Mouse (Mus musculus) limb, embryonic 10.5 days (tissue): ENCODE data around the gene Hapln4. TPM values are rescaled to one million over a fixed set of nuclear protein-coding genes. Genes with fewer than 3 reads are reported as not detected.

Experiments used
- DNase-seq: peaks from one replicate; pipeline ENCODE4 v3.0.0-alpha.2; 2017; ENCODE audit warnings: low spot score
- H3K27ac ChIP-seq: fragments of 300-500 bp; sonication (generic); 2 replicates; pipeline ENCODE4 v1.5.1; 2016; ENCODE audit warnings: mild to moderate bottlenecking
- H3K27me3 ChIP-seq: fragments of 300-500 bp; sonication (generic); 2 replicates; pipeline ENCODE4 v1.6.1; 2016; ENCODE audit warnings: low read depth, mild to moderate bottlenecking; ENCODE audit not compliant: poor library complexity, severe bottlenecking
- H3K36me3 ChIP-seq: fragments of 300-500 bp; sonication (generic); 2 replicates; pipeline ENCODE4 v1.6.1; 2016; ENCODE audit warnings: mild to moderate bottlenecking, moderate library complexity
- H3K4me1 ChIP-seq: fragments of 300-500 bp; sonication (generic); 2 replicates; pipeline ENCODE4 v1.6.1; 2016
- H3K4me3 ChIP-seq: fragments of 300-500 bp; sonication (generic); 2 replicates; pipeline ENCODE4 v1.5.1; 2016; ENCODE audit warnings: mild to moderate bottlenecking, moderate library complexity
- H3K9me3 ChIP-seq: fragments of 300-500 bp; sonication (generic); replicated peaks from 2 replicates; pipeline ENCODE4 v1.6.1; 2016; ENCODE audit warnings: mild to moderate bottlenecking
- WGBS: fragments of 180-500 bp; shearing (Covaris S2); methylation state at CpG from one replicate; pipeline ENCODE4 v1.1.7; 2016; 5-methylcytosine and 5-hydroxymethylcytosine counted together
- polyA plus RNA-seq: library from polyadenylated mRNA; unstranded; fragments of >200 nt; fragmentation: Nextera tagmentation; extraction: Ambion mirVana; gene quantifications from 2 replicates; pipeline ENCODE4 v1.2.1, GENCODE M21; 2016

The Hapln4 gene
- polyA plus RNA-seq, 1 experiment from 2014 or later = not detected

- H3K27ac ChIP-seq = no peak overlapping the region
- no peaks in the 10 kb centered on the region for H3K36me3 ChIP-seq
- no peak for DNase-seq
- no peak overlapping the region for H3K4me3 ChIP-seq
- peaks cover 23% of the 10 kb centered on the region for H3K4me1 ChIP-seq
- H3K9me3 ChIP-seq = no peaks in the 10 kb centered on the region
- WGBS = 91% methylated on average over 2 of the region's 2 CpGs
- H3K27me3 ChIP-seq = peaks cover 58% of the 10 kb centered on the region
These were observed 1.3 kb upstream of the Hapln4 start for GRCm38 (mm10) chr8:70081976-70082375.

GRCm38 (mm10) chr8:70084191-70085065 is 1.2 kb downstream of the Hapln4 start:
- 3% methylated on average over 71 of the region's 71 CpGs for WGBS
- H3K4me1 ChIP-seq = peaks cover 36% of the 10 kb centered on the region
- H3K4me3 ChIP-seq = peak overlapping the region; percentile 50
- DNase-seq = peak; percentile 71
- peaks cover 83% of the 10 kb centered on the region for H3K27me3 ChIP-seq
- H3K9me3 ChIP-seq = no peaks in the 10 kb centered on the region
- no peaks in the 10 kb centered on the region for H3K36me3 ChIP-seq
- no peak overlapping the region for H3K27ac ChIP-seq

GRCm38 (mm10) chr8:70086151-70086550 is 2.9 kb downstream of the Hapln4 start:
- H3K36me3 ChIP-seq = no peaks in the 10 kb centered on the region
- H3K4me3 ChIP-seq = no peak overlapping the region
- DNase-seq = no peak
- WGBS = 42% methylated on average over 1 of the region's 1 CpGs
- H3K27ac ChIP-seq = no peak overlapping the region
- H3K9me3 ChIP-seq = no peaks in the 10 kb centered on the region
- H3K27me3 ChIP-seq = peaks cover 100% of the 10 kb centered on the region
- H3K4me1 ChIP-seq = peaks cover 36% of the 10 kb centered on the region

- WGBS = 3% methylated on average over 7 of the region's 7 CpGs
- peaks cover 36% of the 10 kb centered on the region for H3K4me1 ChIP-seq
- H3K36me3 ChIP-seq = no peaks in the 10 kb centered on the region
- no peak for DNase-seq
- H3K4me3 ChIP-seq = no peak overlapping the region
- H3K27me3 ChIP-seq = peaks cover 100% of the 10 kb centered on the region
- no peaks in the 10 kb centered on the region for H3K9me3 ChIP-seq
- no peak overlapping the region for H3K27ac ChIP-seq
These were observed 4.0 kb downstream of the Hapln4 start for GRCm38 (mm10) chr8:70087237-70087636.

- peak overlapping the region; percentile 52 for H3K4me3 ChIP-seq
- H3K36me3 ChIP-seq = no peaks in the 10 kb centered on the region
- peaks cover 92% of the 10 kb centered on the region for H3K27me3 ChIP-seq
- H3K9me3 ChIP-seq = no peaks in the 10 kb centered on the region
- DNase-seq = peak; percentile 81
- whole genome bisulfite sequencing = 4% methylated on average over 56 of the region's 56 CpGs
- H3K27ac ChIP-seq = peak overlapping the region; percentile 27; the same call in 1 of the 2 replicates
- peaks cover 35% of the 10 kb centered on the region for H3K4me1 ChIP-seq
These were observed 4.8 kb downstream of the Hapln4 start for GRCm38 (mm10) chr8:70087836-70088650.

GRCm38 (mm10) chr8:70089296-70089960 is 6.2 kb downstream of the Hapln4 start:
- 69% methylated on average over 9 of the region's 9 CpGs for WGBS
- Histone ChIP-seq H3K27ac (no peak overlapping the region), H3K4me1 (peaks cover 21% of the 10 kb centered on the region), H3K27me3 (peaks cover 87% of the 10 kb centered on the region), H3K4me3 (no peak overlapping the region), H3K36me3 (no peaks in the 10 kb centered on the region), H3K9me3 (no peaks in the 10 kb centered on the region)
- no peak for DNase-seq

DNA sequence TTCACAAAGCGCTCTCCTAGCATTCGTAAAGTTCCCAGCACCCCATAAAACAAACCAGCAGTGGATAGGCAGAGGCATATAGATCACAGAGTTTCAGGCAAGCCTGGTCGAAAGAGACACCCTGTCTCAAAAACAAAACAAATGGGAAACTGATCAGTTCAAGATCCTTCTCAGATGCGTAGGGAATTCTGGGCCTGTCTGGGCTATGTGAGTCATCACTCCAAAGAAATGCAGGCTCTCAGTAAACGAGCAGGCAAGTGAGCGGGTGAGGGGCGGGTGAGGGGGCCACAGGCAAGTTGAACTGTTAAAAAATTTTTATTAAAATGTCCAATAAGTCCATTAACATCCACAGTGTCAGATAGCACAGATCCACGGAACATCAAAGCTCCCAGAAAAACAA is 9.5 kb downstream of the Hapln4 start:
- no peak overlapping the region for H3K27ac ChIP-seq
- WGBS = 52% methylated on average over 8 of the region's 8 CpGs
- 0 out of 2 replicates have a peak, but pooled peaks cover 1% of the 10 kb centered on the region for H3K9me3 ChIP-seq
- H3K4me3 ChIP-seq = no peak overlapping the region
- H3K4me1 ChIP-seq = peaks cover 7% of the 10 kb centered on the region
- no peak for DNase-seq
- no peaks in the 10 kb centered on the region for H3K36me3 ChIP-seq
- peaks cover 53% of the 10 kb centered on the region for H3K27me3 ChIP-seq

GRCm38 (mm10) chr8:70099276-70099675 is 16.0 kb downstream of the Hapln4 start:
- peaks cover 1% of the 10 kb centered on the region; the same call in 1 of the 2 replicates for H3K27me3 ChIP-seq
- no peaks in the 10 kb centered on the region for H3K4me1 ChIP-seq
- WGBS = 75% methylated on average over 8 of the region's 8 CpGs
- H3K27ac ChIP-seq = no peak overlapping the region
- no peak overlapping the region for H3K4me3 ChIP-seq
- H3K36me3 ChIP-seq = no peaks in the 10 kb centered on the region
- 0 out of 2 replicates have a peak, but pooled peaks cover 1% of the 10 kb centered on the region for H3K9me3 ChIP-seq
- DNase-seq = no peak

DNA sequence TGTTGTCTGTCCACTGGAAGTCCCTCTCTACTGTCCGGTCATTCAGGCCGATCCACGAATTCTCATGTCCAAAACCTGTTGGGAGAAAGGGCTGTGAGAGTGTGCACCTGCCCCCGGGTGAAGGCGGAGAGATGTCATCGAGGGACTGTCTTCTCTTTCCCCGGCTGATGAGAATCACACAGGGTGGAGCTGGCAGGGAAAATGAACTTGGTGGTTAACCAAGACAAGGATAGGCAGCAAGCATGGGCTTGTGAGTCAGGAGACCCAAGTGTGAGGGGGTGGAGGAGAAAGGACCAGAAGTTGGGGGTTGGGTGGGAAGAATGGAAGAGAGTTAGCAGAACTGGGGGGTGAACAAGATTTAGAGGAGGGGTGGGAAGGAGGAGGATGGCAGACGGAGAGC is 17.0 kb downstream of the Hapln4 start:
- H3K4me3 ChIP-seq = no peak overlapping the region
- H3K36me3 ChIP-seq = no peaks in the 10 kb centered on the region
- DNase-seq = no peak
- no peaks in the 10 kb centered on the region for H3K27me3 ChIP-seq
- no peak overlapping the region for H3K27ac ChIP-seq
- H3K9me3 ChIP-seq = 0 out of 2 replicates have a peak, but pooled peaks cover 1% of the 10 kb centered on the region
- 88% methylated on average over 8 of the region's 8 CpGs for WGBS
- H3K4me1 ChIP-seq = no peaks in the 10 kb centered on the region

GRCm38 (mm10) chr8:70104506-70104905 is 21.2 kb downstream of the Hapln4 start:
- peaks cover 25% of the 10 kb centered on the region for H3K27me3 ChIP-seq
- no peaks in the 10 kb centered on the region for H3K36me3 ChIP-seq
- 17% methylated on average over 6 of the region's 6 CpGs for WGBS
- H3K4me1 ChIP-seq = no peaks in the 10 kb centered on the region
- H3K9me3 ChIP-seq = no peaks in the 10 kb centered on the region
- no peak overlapping the region for H3K27ac ChIP-seq
- no peak for DNase-seq
- no peak overlapping the region for H3K4me3 ChIP-seq

GRCm38 (mm10) chr8:70104922-70105321 is 21.7 kb downstream of the Hapln4 start:
- Histone ChIP-seq H3K36me3 (no peaks in the 10 kb centered on the region), H3K4me1 (no peaks in the 10 kb centered on the region), H3K27ac (no peak overlapping the region), H3K9me3 (no peaks in the 10 kb centered on the region), H3K4me3 (no peak overlapping the region), H3K27me3 (peaks cover 29% of the 10 kb centered on the region)
- no peak for DNase-seq
- WGBS = 87% methylated on average over 7 of the region's 7 CpGs

DNA sequence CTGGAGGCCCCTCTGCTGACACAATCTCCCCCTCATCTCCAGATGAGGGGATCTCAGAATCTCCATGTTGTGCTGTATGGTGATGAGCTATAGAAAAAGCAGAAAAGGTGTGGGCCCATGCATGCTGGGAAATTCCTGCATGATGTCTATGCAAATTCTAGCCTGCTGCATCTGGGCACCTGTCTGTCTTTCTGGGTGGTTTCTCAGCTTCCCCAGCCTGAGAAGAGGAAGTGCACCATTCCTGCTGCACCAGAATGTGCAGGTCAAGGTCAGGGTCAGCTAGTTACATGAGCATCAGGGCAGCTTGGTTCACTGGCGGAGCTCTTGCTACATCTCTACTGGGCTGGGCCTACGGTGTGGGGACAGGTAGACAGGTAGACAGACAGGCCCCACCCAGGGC is 27.2 kb downstream of the Hapln4 start:
- DNase-seq = no peak
- WGBS = 76% methylated on average over 2 of the region's 2 CpGs
- Histone ChIP-seq H3K9me3 (no peaks in the 10 kb centered on the region), H3K4me3 (no peak overlapping the region), H3K27me3 (peaks cover 84% of the 10 kb centered on the region), H3K27ac (no peak overlapping the region), H3K4me1 (peaks cover 11% of the 10 kb centered on the region), H3K36me3 (no peaks in the 10 kb centered on the region)
